ENCODE assay signal across 22 mouse cellular contexts in the genomic region with DNA sequence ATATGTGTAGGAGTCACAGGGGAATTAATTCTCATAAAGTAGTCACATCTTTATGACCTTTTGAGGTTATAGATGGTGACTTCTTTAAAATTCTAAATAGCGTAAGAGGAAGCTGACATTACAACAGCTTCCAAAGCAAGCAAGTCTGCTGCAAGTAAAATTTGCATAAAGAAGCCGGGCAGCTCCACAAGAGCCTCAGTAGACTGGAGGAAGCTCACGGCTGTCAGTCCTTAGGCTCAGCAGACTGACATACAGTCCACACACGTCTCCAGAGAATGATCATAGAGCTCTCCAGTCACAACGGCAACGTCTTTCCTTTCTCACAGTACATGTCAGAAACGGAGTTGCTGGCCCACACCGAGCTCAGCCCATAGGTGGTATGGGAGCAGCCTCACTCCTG. TPM values are rescaled to one million over a fixed set of nuclear protein-coding genes. Genes with fewer than 3 reads are reported as not detected.
DNase-seq lines count a peak whose midpoint lies in the region; ATAC-seq and TF ChIP-seq lines count a peak whose summit lies in the region.
"Had no signal": no experiment of that assay in that cellular context is flagged by ENCODE, and none has a peak within 500 bp of the region (broad histone marks: within the 10 kb centered on the region; RNA-seq: fewer than 3 reads in every experiment).

No protein-coding gene starts in this region.

- peak; percentile 81 for DNase-seq in CH12.LX (ENCODE audit: extremely low read depth)
- no peak for DNase-seq in gastrocnemius, adult 2 months
- DNase-seq in forebrain, embryonic 14.5 days (ENCODE audit: low spot score) = no peak
- DNase-seq: adrenal gland, adult 2 months; adrenal gland, postnatal 14 days; adrenal gland, postnatal 36 days; B cell, adult 2 months; cerebellum, adult 11-12 months; cerebellum, adult 2 months; cerebellum, adult 9-10 months; cerebellum, postnatal 10 days; cerebellum, postnatal 25 days; forebrain, postnatal 0 days had no signal

- peaks cover 64% of the 10 kb centered on the region for H3K36me3 ChIP-seq in liver, embryonic 15.5 days (replicated peaks)
- H3K36me3 ChIP-seq in liver, embryonic 12.5 days = peaks cover 66% of the 10 kb centered on the region
- peaks cover 38 to 53% of the 10 kb centered on the region in 2 experiments for H3K36me3 ChIP-seq in CH12.LX (replicated peaks in 1 of 2; ENCODE audit: control insufficient read depth in 1 of 2, insufficient read depth in 1 of 2, low read length in 1 of 2)
- peaks cover 13% of the 10 kb centered on the region for H3K36me3 ChIP-seq in forebrain, embryonic 16.5 days (ENCODE audit: control insufficient read depth, insufficient read depth)
- peaks cover 46% of the 10 kb centered on the region for H3K36me3 ChIP-seq in forebrain, embryonic 14.5 days (ENCODE audit: control insufficient read depth, insufficient read depth, low read length)

- H3K79me2 ChIP-seq in CH12.LX (replicated peaks; ENCODE audit: control insufficient read depth, extremely low read depth, insufficient read depth, poor library complexity, severe bottlenecking) = peaks cover 38% of the 10 kb centered on the region

- 80% methylated on average over 8 of the region's 8 CpGs for WGBS in liver, embryonic 15.5 days (ENCODE audit: insufficient replicate concordance)
- WGBS in liver, embryonic 12.5 days (ENCODE audit: insufficient replicate concordance) = 88% methylated on average over 8 of the region's 8 CpGs
- WGBS in forebrain, embryonic 16.5 days = 89% methylated on average over 8 of the region's 8 CpGs
- WGBS in forebrain, embryonic 14.5 days = 89% methylated on average over 8 of the region's 8 CpGs

- H3K9me3 ChIP-seq in liver, embryonic 15.5 days (replicated peaks) = no peaks in the 10 kb centered on the region
- H3K9me3 ChIP-seq in liver, embryonic 12.5 days (replicated peaks) = no peaks in the 10 kb centered on the region
- H3K9me3 ChIP-seq in CH12.LX (replicated peaks; ENCODE audit: low read length) = no peaks in the 10 kb centered on the region
- H3K9me3 ChIP-seq in forebrain, embryonic 16.5 days (ENCODE audit: control insufficient read depth, low read length) = no peaks in the 10 kb centered on the region
- no peaks in the 10 kb centered on the region for H3K9me3 ChIP-seq in forebrain, embryonic 14.5 days (replicated peaks; ENCODE audit: control insufficient read depth, low read length)
- H3K9me3 ChIP-seq: embryonic facial prominence, embryonic 10.5 days; embryonic facial prominence, embryonic 12.5 days; forebrain, embryonic 13.5 days had no signal

- TF ChIP-seq POLR2A in CH12.LX (IDR thresholded peaks at IDR 0.05; ENCODE audit: low read depth, low read length) = peak; percentile 52; the same call in 1 of the 2 replicates
- TF ChIP-seq POLR2A in bone marrow macrophage, adult 2 months (IDR thresholded peaks at IDR 0.05; ENCODE audit: borderline replicate concordance, low read depth, low read length) = no peak

- TF ChIP-seq RAD21 in CH12.LX (IDR thresholded peaks at IDR 0.05; ENCODE audit: low read depth, low read length) = no peak

- dilution Hi-C loops in CH12.LX (cut with MboI; ENCODE audit: extremely low pct_ligation_motif_present, extremely low pct_unique_long_range_greater_than_20kb, low sequenced_read_pairs) = no loop called here

- H3K4me1 ChIP-seq in liver, embryonic 15.5 days (replicated peaks) = peaks cover 32% of the 10 kb centered on the region
- H3K4me1 ChIP-seq in liver, embryonic 12.5 days = peaks cover 31% of the 10 kb centered on the region
- peaks cover 3 to 37% of the 10 kb centered on the region in 2 experiments for H3K4me1 ChIP-seq in CH12.LX (ENCODE audit: control insufficient read depth in 1 of 2, insufficient read depth in 2 of 2)
- peaks cover 25% of the 10 kb centered on the region for H3K4me1 ChIP-seq in bone marrow macrophage, adult 2 months (ENCODE audit: control insufficient read depth, insufficient read depth, low read length)
- peaks cover 26% of the 10 kb centered on the region for H3K4me1 ChIP-seq in forebrain, embryonic 16.5 days (replicated peaks; ENCODE audit: control insufficient read depth, insufficient read depth, low read length)
- H3K4me1 ChIP-seq in forebrain, embryonic 14.5 days (ENCODE audit: control insufficient read depth, insufficient read depth, low read length) = peaks cover 10% of the 10 kb centered on the region

- no peaks in the 10 kb centered on the region for H3K27me3 ChIP-seq in liver, embryonic 15.5 days
- no peaks in the 10 kb centered on the region for H3K27me3 ChIP-seq in liver, embryonic 12.5 days (replicated peaks)
- H3K27me3 ChIP-seq in CH12.LX (replicated peaks) = no peaks in the 10 kb centered on the region
- H3K27me3 ChIP-seq in forebrain, embryonic 16.5 days (replicated peaks; ENCODE audit: control insufficient read depth, insufficient read depth, low read length) = no peaks in the 10 kb centered on the region
- H3K27me3 ChIP-seq in forebrain, embryonic 14.5 days (replicated peaks; ENCODE audit: control insufficient read depth, insufficient read depth, low read length) = no peaks in the 10 kb centered on the region
- H3K27me3 ChIP-seq: embryonic facial prominence, embryonic 12.5 days; forebrain, embryonic 13.5 days had no signal

- 0 out of 2 replicates have a peak overlapping the region, but pooled peaks have one; percentile 16 for H3K4me2 ChIP-seq in liver, embryonic 15.5 days
- no peak overlapping the region for H3K4me2 ChIP-seq in liver, embryonic 12.5 days
- peak overlapping the region; percentile 8 for H3K4me2 ChIP-seq in CH12.LX (ENCODE audit: insufficient read depth, low read depth, poor library complexity, severe bottlenecking)
- no peak overlapping the region for H3K4me2 ChIP-seq in forebrain, embryonic 16.5 days (ENCODE audit: low read length)
- H3K4me2 ChIP-seq in forebrain, embryonic 14.5 days (ENCODE audit: low read length) = no peak overlapping the region
- H3K4me2 ChIP-seq: embryonic facial prominence, embryonic 12.5 days; forebrain, embryonic 13.5 days had no signal

- no peak for TF ChIP-seq EP300 in CH12.LX (IDR thresholded peaks at IDR 0.05; ENCODE audit: low read length)

- in situ Hi-C loops in CH12.LX (cut with MboI; ENCODE audit: low pct_ligation_motif_present, low pct_unique_long_range_greater_than_20kb, low sequenced_read_pairs) = loop anchor here (10.0 kb wide), 1 partner anchor 217 kb away; no protein-coding TSS in a partner anchor

- no peak overlapping the region for H3K4me3 ChIP-seq in liver, embryonic 15.5 days (replicated peaks)
- no peak overlapping the region for H3K4me3 ChIP-seq in liver, embryonic 12.5 days
- peak overlapping the region in 2 of 3 experiments; percentile 22 to 32 for H3K4me3 ChIP-seq in CH12.LX (replicated peaks in 1 of 3; ENCODE audit: low read depth in 2 of 3, low read length in 2 of 3, poor library complexity in 1 of 3)
- H3K4me3 ChIP-seq in bone marrow macrophage, adult 2 months (ENCODE audit: insufficient read depth, low read length) = no peak overlapping the region
- no peak overlapping the region for H3K4me3 ChIP-seq in gastrocnemius, adult 2 months
- no peak overlapping the region for H3K4me3 ChIP-seq in forebrain, embryonic 16.5 days (replicated peaks; ENCODE audit: low read length)
- H3K4me3 ChIP-seq in forebrain, embryonic 14.5 days (ENCODE audit: low read depth, low read length) = no peak overlapping the region
- H3K4me3 ChIP-seq: embryonic facial prominence, embryonic 10.5 days; embryonic facial prominence, embryonic 12.5 days; forebrain, embryonic 13.5 days had no signal

- TF ChIP-seq CTCF in CH12.LX (conservative IDR thresholded peaks at IDR 0.05 in 1 of 2, IDR thresholded peaks at IDR 0.05 in 1 of 2; ENCODE audit: low read depth in 2 of 2, low read length in 2 of 2) = no peak
- TF ChIP-seq CTCF in bone marrow macrophage, adult 2 months (IDR thresholded peaks at IDR 0.05; ENCODE audit: low read depth, low read length) = no peak
- no peak for TF ChIP-seq CTCF in gastrocnemius, adult 2 months (IDR thresholded peaks at IDR 0.05)

- intact Hi-C loops in gastrocnemius, adult 2 months (cut with DNase I) = loop anchor here (10.0 kb wide), 1 partner anchor 237 kb away; no protein-coding TSS in a partner anchor

- H3K9ac ChIP-seq in liver, embryonic 15.5 days = no peak overlapping the region
- H3K9ac ChIP-seq in liver, embryonic 12.5 days = no peak overlapping the region
- H3K9ac ChIP-seq in CH12.LX (ENCODE audit: insufficient read depth, low read depth) = peak overlapping the region; percentile 29
- no peak overlapping the region for H3K9ac ChIP-seq in forebrain, embryonic 16.5 days (replicated peaks; ENCODE audit: low read depth, low read length)
- no peak overlapping the region for H3K9ac ChIP-seq in forebrain, embryonic 14.5 days (ENCODE audit: low read length)
- H3K9ac ChIP-seq: embryonic facial prominence, embryonic 12.5 days; forebrain, embryonic 13.5 days; forebrain, postnatal 0 days had no signal

- no peak for ATAC-seq in liver, embryonic 15.5 days (ENCODE audit: insufficient read depth)
- no peak for ATAC-seq in liver, embryonic 12.5 days
- peak; percentile 77 for ATAC-seq in monocyte, adult 5-6 weeks (replicated peaks; ENCODE audit: insufficient number of reproducible peaks, low FRiP score, low TSS enrichment, poor library complexity, severe bottlenecking)
- no peak for ATAC-seq in forebrain, embryonic 16.5 days
- ATAC-seq in forebrain, embryonic 14.5 days = no peak
- ATAC-seq: CD4-positive, CD25-positive, alpha-beta regulatory T cell, adult 4 months; forebrain, embryonic 13.5 days; forebrain, postnatal 0 days had no signal

- H3K27ac ChIP-seq in liver, embryonic 15.5 days (replicated peaks) = no peak overlapping the region
- no peak overlapping the region for H3K27ac ChIP-seq in liver, embryonic 12.5 days
- peak overlapping the region; percentile 94 for H3K27ac ChIP-seq in CH12.LX (ENCODE audit: insufficient read depth, low read depth)
- H3K27ac ChIP-seq in bone marrow macrophage, adult 2 months (ENCODE audit: insufficient read depth, low read depth, low read length) = peak overlapping the region; percentile 21; the same call in 1 of the 2 replicates
- no peak overlapping the region for H3K27ac ChIP-seq in gastrocnemius, adult 2 months
- H3K27ac ChIP-seq in forebrain, embryonic 16.5 days (ENCODE audit: low read length) = no peak overlapping the region
- H3K27ac ChIP-seq in forebrain, embryonic 14.5 days (ENCODE audit: low read depth, low read length) = no peak overlapping the region
- H3K27ac ChIP-seq: embryonic facial prominence, embryonic 10.5 days; embryonic facial prominence, embryonic 12.5 days; forebrain, embryonic 13.5 days had no signal

RNA-seq across cellular contexts. Expression of a gene that starts 4.0 kb away (rescaled TPM):
- polyA plus RNA-seq in liver, embryonic 15.5 days (2015; fragmentation: Nextera tagmentation; extraction: Ambion mirVana) = 49.0 and 51.4 TPM in 2 replicates
- polyA plus RNA-seq in liver, embryonic 12.5 days (2016; fragmentation: Nextera tagmentation; extraction: Ambion mirVana) = 81.9 and 83.4 TPM in 2 replicates
- total RNA-seq in CH12.LX (2012; rRNA removed) (88.6 and 101 TPM in 2 replicates), CH12.LX (2014; rRNA removed) (143 and 152 TPM in 2 replicates)
- polyA plus RNA-seq in CH12.LX (2012; ENCODE audit: insufficient read length, low read depth) = 101 and 108 TPM in 2 replicates
- polyA plus RNA-seq in bone marrow macrophage, adult 2 months (2012; ENCODE audit: insufficient read depth, insufficient read length, missing spikeins) = 41.6 and 43.4 TPM in 2 replicates
- total RNA-seq in monocyte, adult 5-6 weeks (2017) = 83.3 to 102 TPM (median 84.5 TPM) in 3 replicates
- total RNA-seq in gastrocnemius, adult 2 months (2021) = 10 to 100 TPM; 19.6 to 23.3 TPM
- 69.8 and 70.4 TPM in 2 replicates for polyA plus RNA-seq in forebrain, embryonic 16.5 days (2015; fragmentation: Nextera tagmentation; extraction: Ambion mirVana)
- polyA plus RNA-seq in forebrain, embryonic 14.5 days (2014; fragmentation: Nextera tagmentation; extraction: Ambion mirVana) = 60.3 and 71.9 TPM in 2 replicates

RNA-seq across cellular contexts. Expression of a gene that starts 4.2 kb away (rescaled TPM):
- polyA plus RNA-seq in liver, embryonic 15.5 days (2015; fragmentation: Nextera tagmentation; extraction: Ambion mirVana) = 13.6 and 13.7 TPM in 2 replicates
- 23.9 and 24.5 TPM in 2 replicates for polyA plus RNA-seq in liver, embryonic 12.5 days (2016; fragmentation: Nextera tagmentation; extraction: Ambion mirVana)
- total RNA-seq in CH12.LX (2012; rRNA removed) (22.3 and 23.1 TPM in 2 replicates), CH12.LX (2014; rRNA removed) (23.5 and 23.8 TPM in 2 replicates)
- 27.6 and 30.8 TPM in 2 replicates for polyA plus RNA-seq in CH12.LX (2012; ENCODE audit: insufficient read length, low read depth)
- 29.8 and 31.7 TPM in 2 replicates for polyA plus RNA-seq in bone marrow macrophage, adult 2 months (2012; ENCODE audit: insufficient read depth, insufficient read length, missing spikeins)
- 57.6 to 105 TPM (median 67.7 TPM) in 3 replicates for total RNA-seq in monocyte, adult 5-6 weeks (2017)
- total RNA-seq in gastrocnemius, adult 2 months (2021) = 10 to 100 TPM; 18.9 to 20.3 TPM
- 29.3 and 34.4 TPM in 2 replicates for polyA plus RNA-seq in forebrain, embryonic 16.5 days (2015; fragmentation: Nextera tagmentation; extraction: Ambion mirVana)
- polyA plus RNA-seq in forebrain, embryonic 14.5 days (2014; fragmentation: Nextera tagmentation; extraction: Ambion mirVana) = 22.8 and 26.9 TPM in 2 replicates

Comparison
In these comparisons a context has a peak if more than half of its experiments do, and no peak if none do; other contexts are left out.
1. H3K4me2 ChIP-seq: peak in liver, embryonic 15.5 days (single experiment) and CH12.LX (single experiment); none in liver, embryonic 12.5 days (single experiment), forebrain, embryonic 16.5 days (single experiment) and forebrain, embryonic 14.5 days (single experiment).
2. H3K27ac ChIP-seq: peak in CH12.LX (single experiment) and bone marrow macrophage, adult 2 months (single experiment); none in liver, embryonic 15.5 days (single experiment), liver, embryonic 12.5 days (single experiment), gastrocnemius, adult 2 months (single experiment), forebrain, embryonic 16.5 days (single experiment) and forebrain, embryonic 14.5 days (single experiment).
3. H3K4me3 ChIP-seq: peak in CH12.LX (2 of 3); none in liver, embryonic 15.5 days (single experiment), liver, embryonic 12.5 days (single experiment), bone marrow macrophage, adult 2 months (single experiment), gastrocnemius, adult 2 months (single experiment), forebrain, embryonic 16.5 days (single experiment) and forebrain, embryonic 14.5 days (single experiment).